Comparison of ENCODE assay signal across 13 mouse cellular contexts in the genomic region with DNA sequence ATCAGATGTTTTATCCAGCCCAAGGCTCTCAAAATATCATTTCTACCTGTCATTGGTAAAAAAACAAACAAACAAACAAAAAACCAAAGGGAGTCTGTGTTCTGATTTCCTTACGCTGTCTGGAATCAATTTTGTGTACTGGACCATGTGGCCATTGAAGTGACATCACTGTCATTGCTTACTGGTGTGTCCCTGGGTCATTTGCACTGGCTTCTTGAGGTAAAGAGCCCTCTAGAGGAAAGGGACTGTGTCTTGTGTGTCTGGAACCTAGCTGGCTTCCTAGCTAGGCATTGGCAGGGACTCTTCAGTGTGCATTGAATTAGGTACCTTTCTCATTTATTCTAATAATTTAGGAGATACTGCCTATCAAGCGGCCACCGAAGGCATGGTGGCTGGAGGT.
DNase-seq lines count a peak whose midpoint lies in the region; ATAC-seq and TF ChIP-seq lines count a peak whose summit lies in the region.
"Had no signal": no experiment of that assay in that cellular context is flagged by ENCODE, and none has a peak within 500 bp of the region (broad histone marks: within the 10 kb centered on the region; RNA-seq: fewer than 3 reads in every experiment).

No protein-coding gene starts in this region.

- no peak overlapping the region for H3K4me3 ChIP-seq in kidney, adult 2 months (ENCODE audit: insufficient read depth, low read depth, low read length)
- no peak overlapping the region for H3K4me3 ChIP-seq in midbrain, postnatal 0 days (ENCODE audit: low read depth, low read length)
- H3K4me3 ChIP-seq in midbrain, embryonic 10.5 days, result no peak overlapping the region
- H3K4me3 ChIP-seq: limb, embryonic 15.5 days; megakaryocyte, embryonic 14.5 days had no signal

- ATAC-seq in CD4-positive, CD25-positive, alpha-beta regulatory T cell, adult 4 months, result no peak
- ATAC-seq in midbrain, postnatal 0 days (ENCODE audit: low FRiP score), result no peak

- H3K27ac ChIP-seq in kidney, adult 2 months (ENCODE audit: insufficient read depth, low read depth, low read length), result no peak overlapping the region
- H3K27ac ChIP-seq in midbrain, postnatal 0 days (ENCODE audit: low read depth, low read length), result no peak overlapping the region
- no peak overlapping the region for H3K27ac ChIP-seq in midbrain, embryonic 10.5 days (replicated peaks)

- no peaks in the 10 kb centered on the region for H3K36me3 ChIP-seq in kidney, adult 2 months (ENCODE audit: control insufficient read depth, insufficient read depth, low read length)
- H3K36me3 ChIP-seq in midbrain, postnatal 0 days (ENCODE audit: insufficient read depth, low read length), result no peaks in the 10 kb centered on the region
- H3K36me3 ChIP-seq in midbrain, embryonic 10.5 days, result no peaks in the 10 kb centered on the region
- H3K36me3 ChIP-seq: limb, embryonic 15.5 days had no signal

- no peak for TF ChIP-seq POLR2A in kidney, adult 2 months (IDR thresholded peaks at IDR 0.05; ENCODE audit: low read depth, low read length)

- no peak overlapping the region for H3K9ac ChIP-seq in midbrain, postnatal 0 days (replicated peaks; ENCODE audit: low read length, poor library complexity, severe bottlenecking)
- H3K9ac ChIP-seq: limb, embryonic 15.5 days had no signal

- intact Hi-C loops in left cerebral cortex, postnatal 36 days (cut with DNase I), result loop anchor here (5.0 to 10.0 kb wide), 2 partner anchors 55 to 112 kb away; partner anchors contain the start of gene Chst11

- H3K27me3 ChIP-seq in kidney, adult 2 months (replicated peaks; ENCODE audit: control insufficient read depth, insufficient read depth, low read length), result no peaks in the 10 kb centered on the region
- H3K27me3 ChIP-seq in midbrain, postnatal 0 days (ENCODE audit: insufficient read depth, low read length), result no peaks in the 10 kb centered on the region
- peaks cover 24% of the 10 kb centered on the region for H3K27me3 ChIP-seq in midbrain, embryonic 10.5 days (ENCODE audit: low read depth, poor library complexity, severe bottlenecking)
- H3K27me3 ChIP-seq: limb, embryonic 15.5 days; megakaryocyte, embryonic 14.5 days had no signal

- DNase-seq in CD4-positive, CD25-positive, alpha-beta regulatory T cell, adult 2 months (ENCODE audit: low read depth, low spot score), result peak; percentile 8
- no peak for DNase-seq in kidney, adult 2 months
- DNase-seq in kidney, postnatal 14 days, result no peak
- DNase-seq in midbrain, postnatal 0 days (ENCODE audit: low spot score), result no peak
- DNase-seq in midbrain, embryonic 10.5 days (ENCODE audit: low spot score), result no peak
- no peak for DNase-seq in frontal cortex, postnatal 25 days (ENCODE audit: low spot score in 2 of 2)
- DNase-seq in left cerebral cortex, postnatal 36 days (ENCODE audit: low spot score in 2 of 2), result no peak
- DNase-seq: cerebellum, adult 9-11 months; heart, postnatal 10 days had no signal

- WGBS in kidney, adult 2 months, result 92% methylated on average over 3 of the region's 3 CpGs
- WGBS in midbrain, postnatal 0 days, result 79% methylated on average over 3 of the region's 3 CpGs
- WGBS in midbrain, embryonic 10.5 days, result 92% methylated on average over 3 of the region's 3 CpGs

- no peak overlapping the region for H3K4me2 ChIP-seq in midbrain, postnatal 0 days (ENCODE audit: low read depth, low read length, poor library complexity, severe bottlenecking)
- H3K4me2 ChIP-seq: limb, embryonic 15.5 days had no signal

- peaks cover 5% of the 10 kb centered on the region for H3K4me1 ChIP-seq in kidney, adult 2 months (ENCODE audit: control insufficient read depth, insufficient read depth, low read length)
- H3K4me1 ChIP-seq in midbrain, postnatal 0 days (ENCODE audit: insufficient read depth, low read length), result peaks cover 13% of the 10 kb centered on the region
- H3K4me1 ChIP-seq in midbrain, embryonic 10.5 days, result peaks cover 67% of the 10 kb centered on the region

- no peaks in the 10 kb centered on the region for H3K9me3 ChIP-seq in midbrain, postnatal 0 days (ENCODE audit: low read length)
- no peaks in the 10 kb centered on the region for H3K9me3 ChIP-seq in midbrain, embryonic 10.5 days (replicated peaks)
- H3K9me3 ChIP-seq: G1E; limb, embryonic 15.5 days; megakaryocyte, embryonic 14.5 days had no signal

- peak; percentile 31; the same call in 1 of the 2 replicates for TF ChIP-seq CTCF in kidney, adult 2 months (conservative IDR thresholded peaks at IDR 0.05; ENCODE audit: insufficient read depth, insufficient read length, low read depth, low read length)
- peak; percentile 53 for TF ChIP-seq CTCF in midbrain, postnatal 0 days (IDR thresholded peaks at IDR 0.05)
